In the genomic region with DNA sequence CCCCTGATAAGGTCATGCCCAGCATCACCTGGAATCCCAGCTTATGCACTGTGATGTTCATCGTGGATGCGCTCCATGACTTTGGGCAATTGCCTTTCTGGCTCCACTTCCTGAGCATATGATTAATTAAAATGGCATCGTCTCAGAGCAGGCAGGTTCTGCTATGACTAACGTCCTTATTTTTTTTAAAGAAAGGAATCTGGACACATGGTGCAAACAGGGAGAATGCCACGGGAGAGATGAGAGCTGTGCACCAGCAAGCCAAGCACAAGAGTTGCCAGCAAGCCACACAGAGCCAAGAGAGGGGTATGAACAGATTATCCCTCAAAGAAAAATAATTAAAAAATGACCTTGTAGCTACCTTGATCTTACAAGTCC, we compare ENCODE assay signal across 17 mouse cellular contexts. TPM values are rescaled to one million over a fixed set of nuclear protein-coding genes. Genes with fewer than 3 reads are reported as not detected.
DNase-seq lines count a peak whose midpoint lies in the region; ATAC-seq and TF ChIP-seq lines count a peak whose summit lies in the region.
"Had no signal": no experiment of that assay in that cellular context is flagged by ENCODE, and none has a peak within 500 bp of the region (broad histone marks: within the 10 kb centered on the region; RNA-seq: fewer than 3 reads in every experiment).

No protein-coding gene starts in this region.

- 0 out of 2 replicates have a peak overlapping the region, but pooled peaks have one; percentile 12 for H3K4me2 ChIP-seq in kidney, embryonic 15.5 days
- no peak overlapping the region for H3K4me2 ChIP-seq in kidney, embryonic 14.5 days (replicated peaks; ENCODE audit: low read depth, low read length)
- H3K4me2 ChIP-seq in forebrain, embryonic 14.5 days (ENCODE audit: low read length): no peak overlapping the region
- H3K4me2 ChIP-seq: limb, embryonic 13.5 days; liver, embryonic 15.5 days; midbrain, embryonic 11.5 days had no signal

- peak; percentile 53 to 65 for DNase-seq in cerebellum, postnatal 10 days
- DNase-seq in cerebellum, postnatal 36 days: no peak
- no peak for DNase-seq in ES-E14 (ENCODE audit: low read depth, low spot score)
- no peak for DNase-seq in right cerebral cortex, postnatal 10 days (ENCODE audit: low spot score in 2 of 2)
- DNase-seq in forebrain, embryonic 14.5 days (ENCODE audit: low spot score): no peak
- DNase-seq: adrenal gland, postnatal 25 days; heart, postnatal 4 days; kidney, adult 8-10 months; lung, postnatal 36 days; spleen, adult 18-20 months had no signal

- in situ Hi-C loops in ES-E14 (cut with MboI; ENCODE audit: low sequenced_read_pairs in 2 of 2, unreplicated experiment in 2 of 2): no loop called here

- no peak overlapping the region for H3K27ac ChIP-seq in kidney, embryonic 15.5 days
- no peak overlapping the region for H3K27ac ChIP-seq in kidney, embryonic 14.5 days (ENCODE audit: low read depth, low read length)
- 0 out of 2 replicates have a peak overlapping the region, but pooled peaks have one; percentile 13 for H3K27ac ChIP-seq in ES-E14 (ENCODE audit: insufficient read depth, low read depth, low read length, poor library complexity, severe bottlenecking)
- H3K27ac ChIP-seq in small intestine, adult 2 months (ENCODE audit: insufficient read depth, low read depth, low read length): peak overlapping the region; percentile 76; the same call in 1 of the 2 replicates
- no peak overlapping the region for H3K27ac ChIP-seq in forebrain, embryonic 14.5 days (ENCODE audit: low read depth, low read length)
- H3K27ac ChIP-seq: hindbrain, postnatal 0 days; limb, embryonic 13.5 days; liver, embryonic 15.5 days had no signal

- H3K27me3 ChIP-seq in kidney, embryonic 15.5 days: no peaks in the 10 kb centered on the region
- no peaks in the 10 kb centered on the region for H3K27me3 ChIP-seq in kidney, embryonic 14.5 days (ENCODE audit: control insufficient read depth, insufficient read depth, low read length)
- H3K27me3 ChIP-seq in small intestine, adult 2 months (ENCODE audit: control insufficient read depth, insufficient read depth, low read length): no peaks in the 10 kb centered on the region
- no peaks in the 10 kb centered on the region for H3K27me3 ChIP-seq in forebrain, embryonic 14.5 days (replicated peaks; ENCODE audit: control insufficient read depth, insufficient read depth, low read length)
- H3K27me3 ChIP-seq: limb, embryonic 13.5 days; liver, embryonic 15.5 days had no signal

- peaks cover 4% of the 10 kb centered on the region; the same call in 1 of the 2 replicates for H3K36me3 ChIP-seq in kidney, embryonic 15.5 days
- H3K36me3 ChIP-seq in kidney, embryonic 14.5 days (ENCODE audit: control insufficient read depth, insufficient read depth, low read length): no peaks in the 10 kb centered on the region
- H3K36me3 ChIP-seq in ES-E14 (ENCODE audit: control insufficient read depth, insufficient read depth, low read length, poor library complexity, severe bottlenecking): no peaks in the 10 kb centered on the region
- no peaks in the 10 kb centered on the region for H3K36me3 ChIP-seq in small intestine, adult 2 months (ENCODE audit: control insufficient read depth, insufficient read depth, low read length)
- no peaks in the 10 kb centered on the region for H3K36me3 ChIP-seq in forebrain, embryonic 14.5 days (ENCODE audit: control insufficient read depth, insufficient read depth, low read length)
- H3K36me3 ChIP-seq: limb, embryonic 13.5 days had no signal

- no peak overlapping the region for H3K4me3 ChIP-seq in kidney, embryonic 15.5 days (replicated peaks)
- no peak overlapping the region for H3K4me3 ChIP-seq in kidney, embryonic 14.5 days (ENCODE audit: low read length)
- H3K4me3 ChIP-seq in ES-E14 (ENCODE audit: insufficient read depth in 1 of 2, low read depth in 1 of 2, low read length in 2 of 2, poor library complexity in 1 of 2, severe bottlenecking in 1 of 2): no peak overlapping the region
- H3K4me3 ChIP-seq in small intestine, adult 2 months (ENCODE audit: low read depth, low read length): 0 out of 2 replicates have a peak overlapping the region, but pooled peaks have one; percentile 7
- no peak overlapping the region for H3K4me3 ChIP-seq in forebrain, embryonic 14.5 days (ENCODE audit: low read depth, low read length)
- H3K4me3 ChIP-seq: limb, embryonic 13.5 days; liver, embryonic 15.5 days had no signal

- no peak for TF ChIP-seq POLR2A in small intestine, adult 2 months (IDR thresholded peaks at IDR 0.05; ENCODE audit: low read depth, low read length)

- no peak for ATAC-seq in kidney, embryonic 15.5 days (replicated peaks; ENCODE audit: low FRiP score)
- no peak for ATAC-seq in kidney, embryonic 14.5 days (ENCODE audit: low FRiP score, low TSS enrichment)
- ATAC-seq in forebrain, embryonic 14.5 days: no peak
- ATAC-seq: hindbrain, postnatal 0 days had no signal

- TF ChIP-seq CTCF in small intestine, adult 2 months (IDR thresholded peaks at IDR 0.05; ENCODE audit: extremely low read depth, insufficient read length, insufficient replicate concordance, low read depth, low read length): no peak

- no peaks in the 10 kb centered on the region for H3K9me3 ChIP-seq in kidney, embryonic 15.5 days (replicated peaks)
- H3K9me3 ChIP-seq in kidney, embryonic 14.5 days (ENCODE audit: control insufficient read depth, low read length): no peaks in the 10 kb centered on the region
- no peaks in the 10 kb centered on the region; the same call in 1 of the 2 replicates for H3K9me3 ChIP-seq in ES-E14 (ENCODE audit: control insufficient read depth, insufficient read depth, low read depth, low read length)
- H3K9me3 ChIP-seq in forebrain, embryonic 14.5 days (replicated peaks; ENCODE audit: control insufficient read depth, low read length): no peaks in the 10 kb centered on the region
- H3K9me3 ChIP-seq: liver, embryonic 15.5 days had no signal

- WGBS in kidney, embryonic 15.5 days: 43% methylated on average over 5 of the region's 5 CpGs
- 43% methylated on average over 5 of the region's 5 CpGs for WGBS in kidney, embryonic 14.5 days
- WGBS in small intestine, adult 2 months: 54% methylated on average over 5 of the region's 5 CpGs
- WGBS in forebrain, embryonic 14.5 days: 78% methylated on average over 5 of the region's 5 CpGs

- H3K9ac ChIP-seq in kidney, embryonic 15.5 days: no peak overlapping the region
- H3K9ac ChIP-seq in kidney, embryonic 14.5 days (ENCODE audit: low read depth, low read length): no peak overlapping the region
- no peak overlapping the region for H3K9ac ChIP-seq in ES-E14 (ENCODE audit: insufficient read depth, low read depth, low read length, poor library complexity, severe bottlenecking)
- no peak overlapping the region for H3K9ac ChIP-seq in forebrain, embryonic 14.5 days (ENCODE audit: low read length)
- H3K9ac ChIP-seq: limb, embryonic 13.5 days; liver, embryonic 15.5 days had no signal

- peaks cover 37% of the 10 kb centered on the region for H3K4me1 ChIP-seq in kidney, embryonic 15.5 days
- H3K4me1 ChIP-seq in kidney, embryonic 14.5 days (ENCODE audit: control insufficient read depth, insufficient read depth, low read length): peaks cover 14% of the 10 kb centered on the region
- peaks cover 6 to 30% of the 10 kb centered on the region in 2 experiments; a peak in 2 of 4 replicates for H3K4me1 ChIP-seq in ES-E14 (ENCODE audit: control insufficient read depth in 2 of 2, insufficient read depth in 2 of 2, low read length in 2 of 2, poor library complexity in 1 of 2)
- peaks cover 25% of the 10 kb centered on the region; the same call in 1 of the 2 replicates for H3K4me1 ChIP-seq in small intestine, adult 2 months (ENCODE audit: control insufficient read depth, insufficient read depth, insufficient read length, low read length)
- peaks cover 4% of the 10 kb centered on the region; the same call in 1 of the 2 replicates for H3K4me1 ChIP-seq in forebrain, embryonic 14.5 days (ENCODE audit: control insufficient read depth, insufficient read depth, low read length)

TF ChIP-seq in ES-E14, 5 proteins besides CTCF, POLR2A, EP300 and RAD21:
- TF ChIP-seq ZC3H11A (IDR thresholded peaks at IDR 0.05; ENCODE audit: borderline replicate concordance, low read depth, low read length): no peak
- TF ChIP-seq MAFK (IDR thresholded peaks at IDR 0.05; ENCODE audit: insufficient read depth, low read depth, low read length): no peak
- no peak for TF ChIP-seq ZNF384 (IDR thresholded peaks at IDR 0.05; ENCODE audit: low read depth, low read length)
- no peak for TF ChIP-seq HCFC1 (IDR thresholded peaks at IDR 0.05; ENCODE audit: borderline replicate concordance, insufficient read depth, low read length)
- no peak for TF ChIP-seq CHD2 (IDR thresholded peaks at IDR 0.05; ENCODE audit: low read depth, low read length)

RNA-seq across cellular contexts. Expression of gene Xpnpep1, which starts 1.1 kb away (rescaled TPM):
- 148 and 168 TPM in 2 replicates for polyA plus RNA-seq in kidney, embryonic 15.5 days (2015; fragmentation: Nextera tagmentation; extraction: Ambion mirVana)
- 153 and 164 TPM in 2 replicates for polyA plus RNA-seq in kidney, embryonic 14.5 days (2014; fragmentation: Nextera tagmentation; extraction: Ambion mirVana)
- total RNA-seq in ES-E14 (2012; rRNA removed): 190 and 210 TPM in 2 replicates
- polyA plus RNA-seq in small intestine, adult 2 months (2012; rRNA removed): 92.4 and 477 TPM in 2 replicates
- polyA plus RNA-seq in forebrain, embryonic 14.5 days (2014; fragmentation: Nextera tagmentation; extraction: Ambion mirVana): 155 and 158 TPM in 2 replicates

Comparison
In these comparisons a context has a peak if more than half of its experiments do, and no peak if none do; other contexts are left out.
1. DNase-seq: peak in cerebellum, postnatal 10 days (2 of 2); none in cerebellum, postnatal 36 days (0 of 2), ES-E14 (single experiment), right cerebral cortex, postnatal 10 days (0 of 2) and forebrain, embryonic 14.5 days (single experiment).
2. H3K27ac ChIP-seq: peak in ES-E14 (single experiment) and small intestine, adult 2 months (single experiment); none in kidney, embryonic 15.5 days (single experiment), kidney, embryonic 14.5 days (single experiment) and forebrain, embryonic 14.5 days (single experiment).